Mouse (Mus musculus) heart, embryonic 16.5 days (tissue): ENCODE results near the gene Tspan14. TPM values are rescaled to one million over a fixed set of nuclear protein-coding genes. Genes with fewer than 3 reads are reported as not detected.

Experiments used
- ATAC-seq: fragments of 200-750 bp; cut with Nextera tagmentation; replicated peaks from 2 replicates; pipeline ENCODE4 v1.8.0; 2017; ENCODE audit warnings: moderate number of reproducible peaks; ENCODE audit not compliant: insufficient read depth, low FRiP score; ENCODE audit errors: extremely low read depth
- H3K27ac ChIP-seq: fragments of 300-500 bp; sonication (generic); 2 replicates; pipeline ENCODE4 v1.5.1; 2014; ENCODE audit warnings: mild to moderate bottlenecking, low read length, control low read depth, moderate library complexity
- H3K27me3 ChIP-seq: fragments of 300-500 bp; sonication (generic); 2 replicates; pipeline ENCODE4 v1.6.1; 2014; ENCODE audit warnings: low read length, mixed read lengths; ENCODE audit not compliant: control insufficient read depth, insufficient read depth
- H3K36me3 ChIP-seq: fragments of 300-500 bp; sonication (generic); 2 replicates; pipeline ENCODE4 v1.6.1; 2014; ENCODE audit not compliant: control insufficient read depth, insufficient read depth
- H3K4me1 ChIP-seq: fragments of 300-500 bp; sonication (generic); 2 replicates; pipeline ENCODE4 v1.6.1; 2014; ENCODE audit warnings: low read length, mixed read lengths; ENCODE audit not compliant: control insufficient read depth, insufficient read depth
- H3K4me2 ChIP-seq: fragments of 300-500 bp; sonication (generic); 2 replicates; pipeline ENCODE4 v1.6.1; 2014; ENCODE audit warnings: low read depth, mild to moderate bottlenecking, control low read depth, low read length
- H3K4me3 ChIP-seq: fragments of 300-500 bp; sonication (generic); 2 replicates; pipeline ENCODE4 v1.5.1; 2014; ENCODE audit warnings: mild to moderate bottlenecking, control low read depth, low read length
- H3K9ac ChIP-seq: fragments of 300-500 bp; sonication (generic); 2 replicates; pipeline ENCODE4 v1.6.1; 2014; ENCODE audit warnings: low read length, control low read depth
- H3K9me3 ChIP-seq: fragments of 300-500 bp; sonication (generic); replicated peaks from 2 replicates; pipeline ENCODE4 v1.6.1; 2016; ENCODE audit warnings: low read length; ENCODE audit not compliant: control insufficient read depth
- WGBS: fragments of 180-500 bp; shearing (Covaris S2); extraction: QIAGEN DNeasy Blood & Tissue Kit; methylation state at CpG from one replicate; pipeline ENCODE4 v1.1.7; 2014; 5-methylcytosine and 5-hydroxymethylcytosine counted together
- polyA plus RNA-seq: library from polyadenylated mRNA; unstranded; fragments of >200 nt; fragmentation: Nextera tagmentation; extraction: Ambion mirVana; gene quantifications from 2 replicates; pipeline ENCODE4 v1.2.1, GENCODE M21; 2015

Gene Tspan14
- polyA plus RNA-seq, 1 experiment from 2014 or later: 46.1 TPM

GRCm38 (mm10) chr14:40905813-40906212 lies 60.8 kb downstream of the Tspan14 start:
- Histone ChIP-seq H3K4me1 (peaks cover 12% of the 10 kb centered on the region), H3K27ac (no peak overlapping the region), H3K4me3 (no peak overlapping the region), H3K4me2 (no peak overlapping the region), H3K9ac (no peak overlapping the region), H3K36me3 (peaks cover 31% of the 10 kb centered on the region), H3K9me3 (no peaks in the 10 kb centered on the region), H3K27me3 (no peaks in the 10 kb centered on the region)
- WGBS: 90% methylated on average over 8 of the region's 8 CpGs
- ATAC-seq: no peak

DNA sequence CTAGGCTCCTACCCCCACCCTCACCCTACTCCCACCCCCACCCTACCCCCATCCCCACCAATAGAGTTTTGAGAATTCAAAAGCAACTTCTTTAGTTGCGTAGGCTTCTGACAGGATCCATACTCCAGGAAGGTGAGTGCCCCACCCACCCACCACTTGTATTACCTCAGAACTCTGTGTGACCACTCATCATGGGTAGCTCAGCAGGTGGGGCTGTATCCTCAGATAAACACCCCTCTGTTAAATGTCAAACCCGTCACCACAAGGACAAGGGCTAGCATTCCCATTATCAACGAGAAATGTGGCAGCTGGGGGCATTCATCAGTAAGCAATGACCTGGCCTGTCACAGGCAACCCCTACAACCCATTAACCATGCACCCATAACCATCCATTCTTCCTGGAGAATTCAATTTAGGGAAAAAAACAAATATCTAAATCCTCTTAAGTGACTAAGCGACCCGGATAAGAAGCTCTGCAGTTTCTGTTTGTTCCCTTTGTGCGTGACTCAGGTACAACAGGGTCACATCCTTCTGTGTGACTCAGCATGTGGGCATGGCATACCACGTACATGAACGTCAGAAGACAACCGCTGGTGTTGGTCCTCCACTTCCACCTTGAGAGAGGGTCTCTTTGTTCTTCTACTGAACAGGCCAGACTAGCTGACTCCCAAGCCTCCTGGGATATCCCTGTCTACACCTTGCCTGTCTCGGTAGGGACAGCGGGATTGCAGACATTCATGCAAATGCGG lies 64.1 kb downstream of the Tspan14 start:
- Histone ChIP-seq H3K4me3 (no peak overlapping the region), H3K4me1 (peaks cover 10% of the 10 kb centered on the region), H3K27ac (no peak overlapping the region), H3K4me2 (no peak overlapping the region), H3K27me3 (no peaks in the 10 kb centered on the region), H3K36me3 (peaks cover 4% of the 10 kb centered on the region; the same call in 1 of the 2 replicates), H3K9ac (no peak overlapping the region), H3K9me3 (no peaks in the 10 kb centered on the region)
- no peak for ATAC-seq
- WGBS: 68% methylated on average over 12 of the region's 12 CpGs

DNA sequence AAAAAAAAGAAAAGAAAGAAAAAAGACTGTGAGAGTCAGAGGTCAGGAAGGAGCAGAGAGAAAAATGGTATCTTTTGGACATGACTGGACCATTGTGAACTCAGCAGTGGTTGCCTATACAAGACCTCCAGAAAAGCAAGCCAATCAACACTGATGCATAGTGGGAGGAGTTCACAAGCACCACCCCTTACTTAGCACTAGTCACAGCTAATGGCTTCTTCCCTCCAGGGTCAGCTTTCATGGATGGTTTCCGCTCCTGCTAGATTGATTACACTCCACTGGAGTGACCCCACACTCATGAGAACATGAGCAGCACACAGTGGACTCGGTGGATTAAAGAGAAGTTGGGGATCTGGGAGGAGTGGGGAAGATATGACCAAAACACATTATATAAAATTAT lies 66.3 kb downstream of the Tspan14 start:
- Histone ChIP-seq H3K4me2 (no peak overlapping the region), H3K9ac (no peak overlapping the region), H3K9me3 (no peaks in the 10 kb centered on the region), H3K4me1 (no peaks in the 10 kb centered on the region), H3K4me3 (no peak overlapping the region), H3K27me3 (no peaks in the 10 kb centered on the region), H3K36me3 (no peaks in the 10 kb centered on the region), H3K27ac (no peak overlapping the region)
- WGBS: 63% methylated on average over 2 of the region's 2 CpGs
- ATAC-seq: no peak

DNA sequence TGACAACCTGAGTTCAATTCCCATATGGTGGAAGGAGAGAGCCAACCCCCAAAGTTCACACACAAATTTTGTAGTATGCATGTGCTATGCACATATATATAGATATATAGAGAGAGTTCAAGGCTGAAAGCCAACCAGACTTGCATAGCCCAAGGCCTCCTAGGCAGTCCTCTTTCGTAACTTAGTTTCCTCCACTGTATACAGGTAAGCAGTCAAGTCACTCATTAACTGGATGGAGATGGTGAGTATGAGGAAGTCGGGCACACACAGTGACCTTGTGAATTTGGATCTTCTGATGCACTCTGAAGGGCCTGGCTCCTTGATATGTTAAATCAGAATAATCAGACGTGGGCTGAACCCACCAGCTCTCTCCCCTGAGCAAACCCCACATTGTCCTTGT lies 68.7 kb downstream of the Tspan14 start:
- Histone ChIP-seq H3K36me3 (no peaks in the 10 kb centered on the region), H3K4me2 (no peak overlapping the region), H3K4me3 (no peak overlapping the region), H3K9ac (no peak overlapping the region), H3K27me3 (no peaks in the 10 kb centered on the region), H3K4me1 (0 out of 2 replicates have a peak, but pooled peaks cover 3% of the 10 kb centered on the region), H3K27ac (no peak overlapping the region), H3K9me3 (no peaks in the 10 kb centered on the region)
- no peak for ATAC-seq
- 74% methylated on average over 3 of the region's 3 CpGs for WGBS

DNA sequence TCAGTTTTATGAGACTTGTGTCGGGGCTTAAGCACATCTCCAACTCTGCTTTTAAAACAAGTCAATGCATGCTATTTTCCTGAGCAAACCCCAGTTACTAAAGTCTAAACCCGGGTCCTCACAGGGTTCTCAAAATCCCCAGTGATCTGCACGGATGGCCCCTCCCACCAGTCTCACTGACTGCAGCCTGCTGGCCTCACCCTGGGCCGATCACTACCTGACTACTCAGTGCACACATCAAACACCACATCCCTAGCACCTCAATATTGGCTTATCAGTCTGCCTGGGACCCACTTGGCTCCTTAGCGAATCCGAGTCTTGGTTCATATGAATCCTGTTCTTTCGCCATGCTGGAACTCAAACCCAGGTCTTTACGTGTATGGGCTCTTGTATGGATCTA lies 70.9 kb downstream of the Tspan14 start:
- ATAC-seq: no peak

DNA sequence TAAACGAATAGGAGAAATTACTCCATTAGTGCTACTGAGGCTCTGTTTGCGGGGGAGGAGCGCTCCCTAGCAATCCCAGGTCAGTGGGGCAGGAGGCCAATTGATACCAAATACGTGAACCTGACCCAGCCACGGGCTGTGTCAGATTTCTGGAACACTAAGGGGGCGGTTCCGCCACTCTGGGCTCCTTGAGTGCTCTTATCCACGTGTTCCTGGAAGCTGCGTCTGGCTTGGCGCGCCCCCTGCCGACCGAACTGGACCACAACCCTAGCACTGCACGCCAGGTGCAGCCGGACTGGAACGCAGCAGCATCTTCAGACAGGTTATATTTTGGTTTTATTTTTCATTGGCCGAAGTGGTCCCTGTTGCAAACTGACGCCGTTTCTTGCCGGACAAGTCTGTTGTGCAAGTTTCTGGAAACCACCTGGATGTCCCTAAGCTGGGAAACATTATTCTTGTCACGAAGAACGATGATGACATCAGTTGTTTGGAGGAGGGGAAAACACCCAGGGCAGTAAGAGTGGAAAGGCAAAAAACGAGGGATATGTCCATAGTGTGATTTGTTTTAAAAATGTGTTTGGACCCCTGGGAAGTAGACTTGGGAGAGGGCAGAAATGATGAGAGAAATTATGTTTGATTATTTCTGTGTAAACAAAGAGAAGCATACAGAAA lies 71.9 kb downstream of the Tspan14 start:
- 11% methylated on average over 23 of the region's 23 CpGs for WGBS
- peak overlapping the region; percentile 33 for H3K4me3 ChIP-seq
- 0 out of 2 replicates have a peak overlapping the region, but pooled peaks have one; percentile 23 for H3K9ac ChIP-seq
- H3K4me1 ChIP-seq: 0 out of 2 replicates have a peak, but pooled peaks cover 3% of the 10 kb centered on the region
- no peaks in the 10 kb centered on the region for H3K9me3 ChIP-seq
- no peaks in the 10 kb centered on the region for H3K36me3 ChIP-seq
- 0 out of 2 replicates have a peak overlapping the region, but pooled peaks have one; percentile 20 for H3K27ac ChIP-seq
- H3K4me2 ChIP-seq: peak overlapping the region; percentile 61
- peak; percentile 73; the same call in 1 of the 2 replicates for ATAC-seq
- H3K27me3 ChIP-seq: no peaks in the 10 kb centered on the region

More for the DNA sequence above, 70.9 kb downstream of the Tspan14 start:
- H3K36me3 ChIP-seq: no peaks in the 10 kb centered on the region
- H3K4me3 ChIP-seq: no peak overlapping the region
- H3K27me3 ChIP-seq: no peaks in the 10 kb centered on the region
- no peak overlapping the region for H3K27ac ChIP-seq
- H3K9ac ChIP-seq: no peak overlapping the region
- H3K4me1 ChIP-seq: 0 out of 2 replicates have a peak, but pooled peaks cover 3% of the 10 kb centered on the region
- WGBS: 70% methylated on average over 8 of the region's 8 CpGs
- H3K9me3 ChIP-seq: no peaks in the 10 kb centered on the region
- no peak overlapping the region for H3K4me2 ChIP-seq

DNA sequence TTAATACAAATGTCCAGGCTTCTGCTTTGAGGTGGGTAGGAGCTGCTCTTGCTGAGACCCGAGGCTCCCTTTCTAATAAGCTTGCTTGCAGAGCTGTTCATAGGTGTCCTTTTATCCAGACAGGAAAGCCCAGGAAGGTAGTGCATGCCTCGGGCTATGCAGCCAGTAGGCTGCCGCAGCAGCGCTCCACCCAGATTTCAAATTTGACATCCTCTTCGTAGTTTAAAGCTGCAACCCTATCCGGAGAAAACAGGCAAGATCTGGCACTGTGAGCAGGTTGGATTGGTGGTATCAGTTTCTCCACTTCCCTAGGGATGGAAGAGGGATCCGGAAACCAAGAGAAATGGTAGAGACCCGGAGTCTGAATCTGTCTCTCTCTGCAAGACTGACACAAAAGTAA lies 72.7 kb downstream of the Tspan14 start:
- Histone ChIP-seq H3K27ac (0 out of 2 replicates have a peak overlapping the region, but pooled peaks have one; percentile 20), H3K4me2 (no peak overlapping the region), H3K36me3 (no peaks in the 10 kb centered on the region), H3K4me3 (no peak overlapping the region), H3K4me1 (0 out of 2 replicates have a peak, but pooled peaks cover 3% of the 10 kb centered on the region), H3K9me3 (no peaks in the 10 kb centered on the region), H3K9ac (no peak overlapping the region), H3K27me3 (no peaks in the 10 kb centered on the region)
- no peak; the same call in 1 of the 2 replicates for ATAC-seq
- WGBS: 59% methylated on average over 8 of the region's 8 CpGs

DNA sequence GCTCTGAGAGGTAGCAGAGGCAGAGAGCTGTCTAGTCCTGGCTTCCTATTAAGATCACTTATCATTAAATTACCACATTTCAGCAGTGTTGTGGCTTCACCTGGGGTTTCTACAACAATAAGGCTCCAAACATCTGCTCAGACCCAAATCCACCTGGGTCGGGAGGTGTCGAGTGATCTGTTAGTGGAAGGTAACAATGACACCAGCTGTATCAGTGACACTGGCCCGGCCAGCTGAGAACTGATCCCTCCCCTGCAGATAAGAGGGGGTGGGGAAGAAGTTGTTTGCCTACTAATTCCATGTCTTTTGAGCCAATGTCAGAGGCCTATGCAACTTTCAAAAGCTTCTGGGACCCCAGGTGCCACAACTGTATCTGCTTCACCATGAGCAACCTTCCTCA lies 73.4 kb downstream of the Tspan14 start, which contains the start of gene Sh2d4b:
Sh2d4b (minus strand) TSS at position 71 of the 400 bp plus-strand sequence.
- no peak within 1 kb of the TSS for H3K4me2 ChIP-seq
- 0 out of 2 replicates have a peak, but pooled peaks cover 3% of the 10 kb centered on the region for H3K4me1 ChIP-seq
- WGBS: 43% methylated on average over 3 of the region's 3 CpGs
- no peak for ATAC-seq
- H3K9ac ChIP-seq: no peak within 1 kb of the TSS
- H3K9me3 ChIP-seq: no peaks in the 10 kb centered on the region
- 0 out of 2 replicates have a peak within 1 kb of the TSS, but pooled peaks have one; percentile 20 for H3K27ac ChIP-seq
- H3K36me3 ChIP-seq: no peaks in the 10 kb centered on the region
- H3K4me3 ChIP-seq: no peak within 1 kb of the TSS
- no peaks in the 10 kb centered on the region for H3K27me3 ChIP-seq
